Mouse (Mus musculus) brain, embryonic 18.5 days (tissue): ENCODE measurements at regions not wholly inside any gene's neighbourhood (a gene's known extent, or its start where the extent isn't known, plus 50 kb on each side); places are given as distances from the start of the nearest gene placed in this dataset.

Experiments used
- DNase-seq: peaks from one replicate; pipeline ENCODE4 v3.0.0-alpha.2; 2012; ENCODE audit warnings: low read depth, low spot score

DNA sequence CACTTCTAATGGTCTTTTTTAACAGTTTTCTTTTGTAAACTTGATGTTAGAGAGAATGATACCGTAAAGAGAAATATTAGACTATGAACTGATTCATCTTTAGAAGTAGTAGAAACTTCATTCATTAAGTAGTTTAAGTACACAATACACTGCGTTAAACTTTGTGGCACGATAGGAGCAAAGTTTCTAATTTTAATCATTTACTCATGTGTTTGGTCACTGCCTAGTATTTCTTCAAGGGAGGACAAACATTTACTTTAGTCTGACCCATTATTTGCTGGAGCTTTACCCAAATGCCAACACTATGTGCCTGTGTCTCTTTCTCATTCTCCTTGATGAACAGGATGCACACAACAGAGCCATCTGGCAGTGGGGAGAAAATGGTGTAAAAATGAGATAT, 200.6 kb downstream of the Chm start:
- no peak for DNase-seq

DNA sequence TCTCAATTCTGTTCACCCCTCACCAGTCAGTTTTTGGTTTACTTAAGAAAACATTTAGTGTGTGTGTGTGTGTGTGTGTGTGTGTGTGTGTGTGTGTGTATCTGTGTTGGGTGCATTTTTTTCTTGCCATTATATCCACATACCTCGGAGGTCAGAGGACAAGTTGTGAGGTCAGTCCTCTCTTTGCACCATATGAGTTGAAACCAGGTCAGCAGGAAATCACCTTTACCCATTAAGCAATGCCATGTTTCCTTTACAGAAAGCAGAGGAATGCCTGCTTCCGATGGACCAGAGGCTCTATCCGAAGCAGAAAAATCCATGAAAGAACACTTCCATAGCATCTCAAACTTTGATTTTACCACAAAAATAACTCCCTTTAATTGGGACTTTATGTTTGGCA, 201.2 kb downstream of the Chm start:
- no peak for DNase-seq

DNA sequence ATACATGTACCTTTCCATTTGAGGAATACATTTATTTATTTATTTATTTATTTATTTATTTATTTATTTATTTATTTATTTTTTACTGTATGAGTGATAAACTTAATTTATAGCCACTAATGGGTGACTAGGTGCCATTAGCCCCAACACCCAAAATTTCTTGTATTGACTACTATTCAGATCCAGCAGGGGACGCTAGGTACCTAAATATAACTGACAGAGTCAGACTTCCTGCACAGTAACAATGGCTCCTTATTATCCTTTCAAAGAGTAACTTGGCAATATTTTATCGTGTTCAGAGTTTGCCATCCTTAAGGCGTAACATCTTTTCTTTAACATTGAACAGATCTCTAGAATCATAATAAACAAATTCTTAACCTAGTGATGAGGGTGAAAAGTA, 206.7 kb downstream of the Chm start:
- DNase-seq: no peak

DNA sequence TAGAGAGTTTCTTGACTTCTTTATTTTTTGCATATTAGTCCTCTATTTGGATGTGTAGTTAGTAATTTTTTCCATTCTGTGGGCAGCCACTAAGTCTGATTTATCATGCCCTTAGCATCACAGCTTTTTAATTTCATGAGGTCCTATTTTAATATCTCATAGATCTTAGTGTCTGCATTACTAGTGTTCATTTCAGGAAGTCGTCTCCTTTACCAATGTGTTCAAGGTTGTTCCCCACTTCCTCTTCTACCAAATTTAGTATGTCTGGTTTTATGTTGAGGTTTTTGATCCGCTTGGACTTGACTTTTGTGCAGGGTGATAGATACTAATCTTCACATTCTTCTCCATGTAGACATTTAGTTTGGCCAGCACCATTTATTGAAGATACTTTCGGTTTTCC, 221.2 kb downstream of the Chm start:
- DNase-seq: no peak

DNA sequence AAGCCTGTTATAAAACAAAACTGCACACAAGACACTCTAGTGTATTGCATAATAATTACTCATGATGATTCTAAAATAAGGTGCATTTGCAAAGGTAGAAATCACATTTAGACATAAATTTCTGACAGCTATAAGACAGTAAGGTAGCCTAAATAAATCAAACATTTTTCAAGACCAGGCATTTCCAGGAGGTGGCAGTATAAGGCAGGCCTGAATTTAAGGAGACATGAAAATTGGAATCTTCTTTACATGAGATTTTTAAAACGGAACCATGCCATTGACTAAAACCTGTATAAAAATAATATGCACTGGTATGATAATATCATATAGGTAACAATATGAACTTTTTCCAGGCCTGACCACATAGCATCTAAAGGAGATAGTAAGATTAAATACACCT, 235.5 kb downstream of the Chm start:
- peak; percentile 4 for DNase-seq

DNA sequence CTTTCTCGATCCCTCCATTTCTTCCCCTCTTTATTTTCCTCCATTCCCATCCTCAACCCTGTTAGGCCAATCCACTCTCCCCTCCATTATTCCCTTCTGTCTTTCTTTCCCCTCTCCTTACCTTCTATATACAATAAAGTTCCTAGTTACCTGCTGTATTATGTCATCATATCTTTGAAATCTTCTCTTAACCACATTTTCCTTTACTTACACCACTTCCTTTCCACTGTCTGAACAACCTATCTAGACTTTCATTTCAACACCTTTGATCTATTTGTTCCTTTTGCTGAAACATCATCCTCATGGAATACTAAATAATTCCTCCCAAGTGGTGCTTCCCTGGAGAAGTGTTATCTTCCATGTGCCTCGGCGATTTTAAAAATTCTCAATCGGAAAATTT, 237.8 kb downstream of the Chm start:
- no peak for DNase-seq

DNA sequence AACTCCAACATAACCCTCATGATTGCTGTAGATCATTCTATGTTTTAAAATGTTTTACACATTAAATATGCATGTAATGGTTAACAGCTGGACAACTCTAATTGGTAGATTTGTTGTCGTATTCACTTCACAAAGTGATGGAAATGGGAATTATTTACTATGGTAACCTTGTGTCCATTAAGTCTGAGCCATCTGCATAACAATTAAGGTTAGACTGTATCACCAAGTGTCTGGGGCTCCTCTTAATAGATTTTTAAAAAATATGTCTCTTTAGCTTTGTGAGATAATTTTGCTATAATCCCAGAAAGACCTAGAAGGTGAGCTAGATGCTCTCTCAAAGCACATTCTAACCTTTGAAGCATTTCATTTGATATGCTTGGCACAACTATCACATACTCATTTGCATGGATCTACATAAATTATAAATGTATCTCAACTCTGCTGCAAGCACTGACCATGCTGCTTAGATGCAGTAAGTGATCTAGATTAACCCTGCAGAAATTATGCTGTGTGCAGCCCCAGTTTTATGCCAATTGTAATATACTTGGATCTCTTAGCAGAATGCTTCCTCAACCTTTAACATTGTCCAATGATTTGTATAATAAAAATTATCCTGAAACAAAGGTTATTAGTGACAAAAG, 227.2 kb upstream of the Pof1b start:
- DNase-seq: no peak

DNA sequence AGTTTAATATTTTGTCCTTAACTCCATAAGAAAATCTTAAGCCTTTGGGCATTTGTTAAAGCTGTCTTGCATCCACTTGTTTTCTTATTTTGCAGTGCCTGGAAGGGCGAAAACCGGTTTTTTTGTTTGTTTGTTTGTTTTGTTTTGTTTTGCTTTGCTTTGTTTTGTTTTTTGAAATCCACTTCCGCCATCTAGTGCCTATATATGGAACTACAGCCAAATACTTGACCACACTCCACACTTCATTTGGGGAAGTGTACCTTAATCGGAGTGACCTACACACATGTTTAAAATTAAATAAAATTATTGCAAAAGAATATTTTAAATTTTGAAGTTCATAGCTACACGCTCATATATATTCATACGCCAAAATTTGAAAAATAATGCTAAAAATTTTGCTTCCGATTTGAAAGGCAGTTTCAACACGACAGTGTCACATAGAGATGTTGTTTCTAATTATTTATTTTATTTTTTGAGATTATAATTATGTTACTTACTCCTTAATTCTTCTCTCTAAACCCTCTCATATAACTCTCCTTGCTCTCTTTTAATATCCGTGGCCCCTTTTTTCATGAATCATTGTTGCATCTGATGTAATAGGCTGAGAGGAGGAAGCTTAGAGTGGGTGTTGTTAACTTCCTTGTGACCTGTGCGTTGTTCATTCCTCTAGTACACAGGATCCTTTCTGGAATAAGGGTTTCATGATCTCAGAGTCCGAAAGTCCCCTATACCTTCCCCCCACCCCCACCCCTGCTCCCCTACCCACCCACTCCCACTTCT, 205.4 kb upstream of the Pof1b start:
- DNase-seq: no peak

DNA sequence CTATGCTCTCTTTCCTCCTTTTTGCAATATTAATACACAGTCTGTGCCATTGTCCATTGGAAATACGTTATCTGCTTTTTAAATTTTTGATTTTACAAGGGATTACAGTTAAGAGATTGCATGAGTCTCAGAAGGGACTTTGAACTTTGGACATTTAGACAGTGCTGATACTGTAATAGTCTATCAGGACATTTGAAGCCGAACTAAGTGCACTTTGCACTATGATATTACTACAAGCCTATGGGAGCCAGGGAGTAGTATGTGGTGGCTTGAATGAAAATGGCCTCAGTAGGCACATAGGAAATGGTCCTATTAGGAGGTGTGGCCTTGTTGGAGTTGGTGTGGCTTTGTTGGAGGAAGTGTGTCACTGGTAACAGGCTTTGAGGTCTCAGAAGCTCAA, 188.1 kb upstream of the Pof1b start:
- DNase-seq: no peak
